Mouse (Mus musculus) mouse embryonic stem cell (cell line): ENCODE data around the gene Hmg20a.

ENCODE experiments used
- in situ Hi-C, 2 experiments: fragments of 300-500 bp; cut with MboI; formaldehyde crosslinking; loops; 1 replicate in 1 of 2; 3 replicates in 1 of 2; pipeline ENCODE4 v1.14.3; 2019 to 2020; ENCODE audit warnings: low sequenced_read_pairs in 2 of 2, low pct_unique_long_range_greater_than_20kb in 1 of 2, mixed read lengths in 1 of 2; ENCODE audit not compliant: unreplicated experiment in 1 of 2

Hmg20a gene

DNA sequence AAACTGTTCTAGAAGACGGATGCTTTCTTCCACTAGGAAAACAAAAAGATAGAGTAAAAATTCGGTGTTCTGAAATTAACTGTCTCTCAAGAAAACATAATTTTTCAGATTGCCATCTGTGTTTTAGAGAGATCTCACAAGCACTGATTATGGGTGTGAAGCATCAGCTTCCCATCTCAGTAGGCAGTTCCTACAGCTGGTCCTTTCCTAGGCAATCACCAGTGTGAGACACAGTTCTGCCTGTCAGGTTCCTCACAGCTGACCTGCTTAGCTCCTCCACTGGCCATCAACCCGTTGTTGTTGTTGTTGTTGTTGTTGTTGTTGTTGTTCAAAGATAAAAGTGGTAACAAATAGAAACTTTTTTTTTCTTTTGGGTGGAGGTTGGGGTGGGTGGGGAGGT, 67.7 kb downstream of the Hmg20a start:
- in situ Hi-C loops, result no loop called here

DNA sequence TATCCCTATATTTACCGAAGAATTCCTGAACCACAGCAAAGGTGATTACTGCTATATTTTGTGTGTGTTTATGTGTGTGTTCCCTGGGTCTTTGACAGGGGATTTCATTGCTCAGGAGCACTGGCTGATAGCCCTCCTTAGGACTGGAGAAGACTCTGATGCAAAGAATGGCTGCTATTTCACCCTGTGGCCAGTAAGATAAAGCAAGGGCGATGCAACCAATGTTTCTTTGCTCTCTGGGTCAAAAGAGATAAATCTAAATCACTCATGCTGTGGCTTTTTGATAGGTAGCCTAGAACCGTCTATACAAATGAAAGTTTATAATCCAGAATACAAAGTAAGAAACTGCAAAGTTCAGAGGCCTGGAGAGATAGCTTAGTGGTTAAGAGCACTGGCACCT, 69.2 kb downstream of the Hmg20a start:
- in situ Hi-C loops, result no loop called here

DNA sequence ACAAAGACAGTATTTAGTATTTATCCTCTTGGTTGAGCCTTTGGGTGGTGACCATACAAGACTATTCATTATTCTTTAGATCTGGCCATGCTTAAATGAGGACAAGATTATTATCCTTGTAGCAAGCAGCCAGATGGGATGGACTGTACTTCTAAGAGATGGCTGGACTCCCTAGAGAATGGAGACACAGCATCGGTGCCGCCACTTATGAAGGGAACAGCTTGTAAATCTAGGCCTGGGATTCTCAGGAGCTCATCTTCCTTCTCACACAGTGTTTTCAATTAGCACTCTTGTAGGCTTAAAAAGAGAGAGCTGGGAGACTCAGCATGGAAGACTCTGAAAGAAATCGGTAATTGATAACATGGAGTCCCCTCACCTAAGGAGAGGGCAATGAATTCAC, 74.0 kb downstream of the Hmg20a start:
- in situ Hi-C loops, result no loop called here

DNA sequence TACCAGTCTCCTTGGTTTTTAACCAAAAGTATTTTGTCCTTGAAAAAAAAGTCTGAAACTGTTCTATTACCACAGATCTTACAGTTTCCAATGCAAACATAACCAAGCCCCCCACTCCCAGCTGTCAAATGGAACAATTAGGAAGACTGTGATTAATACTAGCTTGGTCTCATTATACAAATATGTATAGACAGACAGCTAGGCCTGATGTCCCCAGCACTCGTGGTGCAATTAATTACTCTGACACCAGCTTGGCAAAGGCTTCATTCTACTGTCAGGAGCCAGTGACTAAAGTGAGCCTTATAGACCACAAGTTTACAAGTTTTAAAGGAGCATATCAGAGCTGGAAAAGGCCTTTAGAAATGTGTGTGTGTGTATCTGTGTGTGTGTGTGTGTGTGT, 74.5 kb downstream of the Hmg20a start:
- in situ Hi-C loops, result no loop called here

DNA sequence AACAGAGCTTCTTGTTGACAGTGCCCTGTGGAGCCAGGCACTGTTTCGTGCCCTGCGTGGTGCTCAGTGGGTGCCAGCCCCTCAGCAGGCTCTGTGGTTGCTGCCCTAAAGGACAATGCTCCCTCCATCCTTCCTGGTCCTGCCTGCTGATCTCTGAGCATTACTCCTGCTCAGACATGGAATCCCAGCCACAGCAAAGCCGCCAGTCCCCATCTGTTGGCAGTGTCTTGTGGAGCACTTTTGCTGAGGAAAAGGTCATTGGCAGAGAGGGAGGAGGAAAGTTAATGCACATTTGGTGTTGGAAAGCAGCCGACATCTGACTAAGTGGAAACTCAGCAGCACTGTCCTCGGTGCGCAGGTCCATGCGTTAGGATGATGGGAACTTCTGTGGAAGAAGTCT, 76.7 kb downstream of the Hmg20a start:
- in situ Hi-C loops, result no loop called here

DNA sequence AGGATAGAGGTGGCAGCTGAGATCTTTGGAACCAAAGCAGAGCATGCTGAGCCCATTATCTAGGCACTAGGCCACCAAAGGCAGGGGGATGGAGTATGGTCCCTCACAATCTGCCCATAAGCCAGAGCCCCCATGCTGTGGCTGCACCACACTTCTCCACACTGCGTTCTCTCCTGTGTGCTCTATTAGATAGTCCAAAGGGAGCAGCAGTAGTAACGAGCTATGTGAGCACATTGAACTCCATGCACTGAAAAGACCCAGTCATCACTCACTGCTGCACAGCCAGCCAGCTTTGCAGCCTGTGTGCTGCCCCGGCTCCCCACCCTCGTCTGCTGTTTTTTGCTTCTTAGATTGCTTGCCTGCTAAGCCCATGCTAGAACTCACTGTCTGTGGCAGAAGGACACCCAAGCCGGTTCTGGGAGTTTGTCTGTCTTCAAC, 77.4 kb downstream of the Hmg20a start:
- in situ Hi-C loops, result no loop called here

DNA sequence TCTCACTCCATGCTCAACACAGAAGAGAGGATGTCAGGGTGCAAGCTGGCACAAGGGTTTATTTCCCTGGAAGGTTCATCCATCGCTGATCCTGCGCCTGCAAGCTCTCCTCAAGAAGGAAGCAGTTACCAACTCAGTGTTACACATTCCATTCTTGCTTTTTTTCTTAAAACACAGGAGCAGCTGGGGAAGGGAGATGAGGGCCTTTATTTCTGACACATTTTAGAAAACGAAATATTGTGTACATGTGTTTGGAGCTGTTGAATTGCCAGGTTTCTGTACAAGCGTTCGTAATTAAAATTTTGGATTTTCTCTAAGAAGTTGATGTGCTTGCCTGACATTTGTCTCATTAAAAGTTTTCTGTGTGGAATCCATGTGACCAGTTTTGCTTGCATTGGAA, 78.2 kb downstream of the Hmg20a start:
- in situ Hi-C loops, result no loop called here

DNA sequence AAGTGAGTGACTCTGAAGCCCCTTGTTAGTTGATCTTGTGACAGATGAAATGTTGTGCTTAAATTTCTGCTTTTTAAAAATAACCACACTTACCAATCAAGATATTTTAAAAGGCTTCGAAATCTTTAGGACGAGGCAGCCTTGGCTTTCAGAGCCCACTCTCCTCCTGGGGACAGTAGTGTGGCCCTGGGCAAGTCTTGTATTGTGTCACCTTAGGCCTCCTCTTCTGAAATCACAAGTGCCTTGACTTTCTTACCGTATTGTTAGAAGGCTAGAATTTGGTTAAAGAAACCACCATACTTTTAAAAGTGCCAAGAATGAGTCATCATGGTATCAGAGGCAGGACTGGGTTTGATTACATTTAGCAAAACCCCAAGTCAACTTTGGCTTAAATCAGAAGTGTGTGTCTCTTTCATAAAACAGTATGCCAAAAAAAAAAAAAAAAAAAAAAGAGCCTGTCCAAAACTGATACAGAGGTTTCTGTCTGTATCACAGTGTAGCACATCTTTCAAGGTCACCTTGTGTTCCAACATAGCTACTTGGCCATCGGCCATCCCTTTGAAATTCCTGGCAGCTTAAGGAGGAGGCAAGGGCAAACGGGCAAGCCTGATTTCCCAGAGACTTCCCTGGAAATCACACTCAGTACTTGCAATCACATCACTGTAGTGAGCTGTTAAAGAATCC, 78.9 kb downstream of the Hmg20a start:
- in situ Hi-C loops, result no loop called here

DNA sequence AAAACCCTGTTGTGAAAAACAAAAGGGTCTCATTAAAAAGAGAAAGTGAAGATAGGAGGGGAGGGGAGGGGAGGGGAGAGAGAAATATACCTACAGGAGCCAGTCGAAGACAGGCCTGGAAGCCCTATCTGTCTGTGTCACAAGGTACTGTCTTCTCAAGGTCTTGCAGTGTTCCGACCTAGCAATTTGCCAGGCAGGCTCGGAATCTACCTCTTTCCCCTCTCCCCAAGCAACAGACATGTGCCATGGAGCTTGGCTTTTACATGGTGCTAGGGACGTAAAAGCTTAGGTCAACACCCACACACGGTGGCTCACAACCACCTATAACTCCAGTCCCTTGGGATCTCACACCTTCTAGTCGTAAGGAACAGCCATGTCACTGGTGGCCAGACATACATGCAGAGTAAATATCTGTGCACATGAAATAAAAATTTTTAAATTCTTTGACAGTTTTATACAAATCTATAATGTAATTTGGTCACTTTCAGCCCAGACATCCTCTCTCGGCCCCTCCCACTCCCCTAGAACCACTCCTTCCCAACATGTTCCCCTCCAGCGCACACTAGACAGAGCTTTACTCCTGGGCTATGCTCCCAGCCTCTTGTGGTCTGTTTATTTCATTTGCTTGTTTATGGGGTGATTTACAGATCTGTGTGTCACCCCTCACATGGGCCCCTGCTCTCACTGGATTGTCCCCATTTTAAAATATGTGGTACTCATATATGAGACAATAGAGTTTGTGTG, 81.1 kb downstream of the Hmg20a start:
- in situ Hi-C loops, result loop anchor here in 1 of 2 experiments (10.0 kb wide), 1 partner anchor 85 kb away; the partner anchor contains the start of genes Hmg20a and Peak1

DNA sequence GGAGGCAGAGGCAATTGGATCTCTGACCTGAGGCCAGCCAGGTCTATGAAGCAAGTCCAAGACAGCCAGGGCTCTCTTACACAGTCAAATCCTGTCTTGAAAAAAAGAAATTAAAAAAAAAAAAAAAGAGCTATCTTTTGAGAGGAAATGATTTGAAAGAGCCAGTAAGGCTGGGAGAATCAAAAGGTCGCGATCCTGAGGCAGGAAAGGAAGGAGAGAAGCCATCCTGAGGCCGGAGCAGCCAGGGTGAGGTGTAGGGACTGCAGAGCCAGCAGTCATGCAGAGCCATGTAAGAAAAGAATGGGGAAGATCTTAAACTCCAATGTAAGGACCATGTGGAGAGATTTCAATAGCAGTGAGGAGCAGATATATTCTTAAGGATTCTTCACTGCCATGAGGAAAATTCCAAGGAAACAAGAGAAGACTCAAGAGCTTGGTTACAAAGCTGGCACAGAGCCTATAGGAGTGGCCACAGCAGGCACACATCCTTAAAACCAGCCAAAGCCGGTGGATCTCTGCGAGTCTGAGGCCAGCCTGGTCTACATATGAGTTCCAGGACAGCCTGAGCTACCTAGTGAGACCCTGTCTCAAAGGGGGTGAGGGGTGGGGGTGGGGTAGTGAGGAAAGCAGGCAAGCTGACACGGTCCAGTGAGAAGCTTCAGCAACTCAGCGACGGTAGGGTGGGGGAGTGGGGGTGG, 82.6 kb downstream of the Hmg20a start:
- in situ Hi-C loops, result loop anchor here in 1 of 2 experiments (10.0 kb wide), 1 partner anchor 86 kb away; the partner anchor contains the start of genes Hmg20a and Peak1

DNA sequence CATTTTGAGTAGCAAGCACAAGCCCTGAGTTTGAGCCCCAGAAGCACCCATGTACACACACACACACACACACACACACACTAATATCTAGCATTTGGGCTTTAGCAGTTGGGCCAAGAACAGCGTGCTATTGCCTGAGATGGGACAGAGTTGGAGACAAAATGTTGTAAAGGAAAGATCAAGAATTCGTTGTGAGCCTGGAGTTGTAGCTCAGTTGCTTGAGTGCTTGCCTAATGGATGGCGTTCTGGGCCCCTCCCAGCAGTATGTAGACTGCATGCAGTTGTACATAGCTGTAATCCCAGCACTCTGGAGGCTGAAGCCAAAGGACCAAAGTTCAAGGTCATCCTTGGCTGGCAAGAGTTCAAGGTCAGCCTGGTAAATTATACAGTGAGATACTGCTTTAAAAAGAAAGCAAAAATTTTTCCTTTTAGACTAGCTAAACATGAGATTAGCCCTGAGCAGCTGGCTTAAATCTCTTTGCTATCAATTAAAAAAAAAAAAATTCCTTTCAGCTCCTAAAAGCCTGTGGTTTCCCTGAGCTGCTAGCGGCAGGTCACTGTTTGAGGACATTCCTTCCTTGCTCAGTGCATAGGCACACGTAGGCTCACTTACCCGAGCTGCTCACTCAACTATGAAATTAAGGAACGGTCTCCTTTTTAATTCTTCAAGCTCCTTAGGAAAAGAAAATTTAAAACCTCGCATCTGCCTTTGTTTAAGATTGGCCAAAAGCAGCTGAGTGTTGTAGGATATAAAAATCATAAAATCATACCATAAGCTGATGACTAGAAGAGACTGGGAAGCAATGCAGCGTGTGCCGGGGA, 83.5 kb downstream of the Hmg20a start:
- in situ Hi-C loops, result loop anchor here in 1 of 2 experiments (10.0 kb wide), 1 partner anchor 87 kb away; the partner anchor contains the start of genes Hmg20a and Peak1

DNA sequence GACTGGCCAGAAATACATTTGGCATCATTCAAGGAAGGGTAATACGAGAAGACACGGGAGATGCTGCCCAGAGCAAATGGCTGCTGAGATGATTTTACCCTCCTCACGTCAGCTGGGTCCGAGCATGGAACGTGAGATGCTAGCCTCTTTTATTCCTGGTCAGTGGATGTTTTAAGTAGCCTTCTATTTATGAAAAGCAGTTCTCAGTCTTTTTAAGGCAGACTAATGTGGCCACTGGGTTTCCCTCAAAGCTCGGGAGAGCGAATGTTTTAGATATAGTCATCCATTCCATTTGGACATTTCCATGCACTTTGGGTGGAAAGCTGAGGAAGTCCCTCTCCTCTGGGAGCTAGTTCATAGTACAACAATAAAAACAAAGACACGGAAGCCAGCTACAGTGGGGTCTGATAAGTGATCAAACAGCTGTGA, 84.1 kb downstream of the Hmg20a start:
- in situ Hi-C loops, result loop anchor here in 1 of 2 experiments (10.0 kb wide), 1 partner anchor 88 kb away; the partner anchor contains the start of genes Hmg20a and Peak1

DNA sequence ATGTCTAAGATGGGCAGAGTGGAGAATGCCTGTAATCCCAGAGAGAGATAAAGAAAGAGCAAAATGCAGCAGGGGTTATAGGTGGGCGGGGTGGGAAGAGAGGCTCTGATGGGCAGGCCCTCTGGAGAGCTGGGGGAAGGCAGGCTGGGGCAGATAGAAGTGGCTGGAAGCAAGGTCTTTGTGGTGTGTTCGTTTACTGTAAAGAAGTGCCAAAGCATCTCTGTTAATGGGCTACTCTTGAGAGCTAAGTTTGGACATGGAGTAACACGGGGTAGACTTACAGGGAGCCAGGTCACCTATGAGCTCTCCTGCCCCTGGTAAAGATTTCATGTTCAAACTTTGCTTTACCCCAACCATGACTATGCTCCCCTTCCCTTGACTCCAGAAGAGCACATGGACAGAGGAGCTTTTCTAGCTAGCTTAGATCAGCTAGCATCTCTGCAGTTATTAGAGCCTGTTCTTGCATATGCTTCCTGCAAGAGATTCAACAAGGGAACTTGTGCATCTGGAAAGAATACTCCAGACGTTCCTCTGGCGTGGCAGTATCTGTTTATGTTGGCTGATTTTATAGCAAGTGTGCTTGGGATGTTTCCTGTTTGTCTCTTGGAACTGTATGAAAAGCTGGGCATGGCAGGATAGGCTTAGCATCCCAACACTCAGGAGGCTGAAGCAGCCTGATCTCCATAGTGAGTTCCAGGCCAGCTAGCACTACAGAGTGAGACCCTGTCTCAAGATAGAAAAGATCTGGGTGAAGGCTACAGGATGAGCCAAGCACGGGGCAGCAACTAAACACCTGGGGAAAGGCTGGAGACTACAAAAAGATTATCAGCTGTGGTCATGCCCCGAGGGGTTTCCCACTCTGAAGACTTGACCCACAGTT, 85.5 kb downstream of the Hmg20a start:
- in situ Hi-C loops, result loop anchor here in 1 of 2 experiments (10.0 kb wide), 1 partner anchor 89 kb away; the partner anchor contains the start of genes Hmg20a and Peak1

DNA sequence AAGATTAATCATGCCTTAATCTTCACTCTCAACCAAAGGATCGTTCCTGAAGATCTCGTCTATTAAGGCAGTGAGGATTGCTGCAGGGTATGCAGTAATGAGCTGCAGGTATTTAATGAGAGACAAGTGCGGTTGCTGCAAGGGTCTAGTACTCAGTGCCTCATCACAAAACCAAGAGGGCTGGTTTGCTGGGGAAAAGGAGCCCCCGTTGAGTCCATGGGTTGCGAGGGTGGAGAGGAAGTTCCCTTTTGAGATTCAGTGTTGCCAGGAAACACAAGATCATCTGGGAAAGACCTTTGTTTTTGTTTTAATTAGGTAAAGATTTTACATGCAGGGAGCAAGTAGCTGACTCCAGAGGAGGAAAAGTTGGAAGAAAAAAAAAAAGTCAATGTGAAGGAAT, 86.1 kb downstream of the Hmg20a start:
- in situ Hi-C loops, result loop anchor here in 1 of 2 experiments (10.0 kb wide), 1 partner anchor 90 kb away; the partner anchor contains the start of genes Hmg20a and Peak1

DNA sequence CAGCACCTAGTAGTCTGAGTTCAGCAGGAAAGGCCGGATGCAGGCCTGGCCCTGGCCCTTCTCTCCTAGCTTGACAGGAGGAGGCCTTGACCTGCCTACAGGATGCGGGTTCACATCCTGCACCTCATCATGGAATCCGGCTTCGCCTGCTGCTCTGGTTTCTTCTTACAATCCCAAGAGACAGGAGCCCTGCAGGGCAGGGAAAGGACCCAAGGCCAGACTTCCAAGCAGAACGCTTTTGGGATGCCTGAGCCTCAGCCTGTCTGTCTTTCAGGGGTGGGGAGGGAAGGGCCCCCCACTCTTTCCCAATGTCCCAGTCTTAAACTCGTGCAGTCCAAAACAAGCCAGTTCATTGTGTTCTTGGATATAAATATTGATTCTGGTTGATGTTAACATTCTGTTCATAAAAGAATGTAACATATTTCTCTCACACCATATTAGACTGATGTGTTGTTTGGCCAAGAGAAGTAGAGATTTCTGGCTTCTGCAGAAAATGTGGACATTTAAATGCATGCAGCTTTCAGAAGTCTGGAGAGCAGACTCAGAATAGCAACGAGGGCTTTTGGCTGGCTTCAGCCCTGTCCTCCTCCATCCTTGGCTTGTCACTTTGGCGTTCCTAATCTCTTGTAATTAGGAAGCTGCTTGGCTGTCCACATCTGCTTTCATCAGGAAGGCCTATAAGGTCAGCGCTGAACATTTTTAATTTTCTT, 86.8 kb downstream of the Hmg20a start:
- in situ Hi-C loops, result loop anchor here in 1 of 2 experiments (10.0 kb wide), 1 partner anchor 90 kb away; the partner anchor contains the start of genes Hmg20a and Peak1
